In the genomic region with DNA sequence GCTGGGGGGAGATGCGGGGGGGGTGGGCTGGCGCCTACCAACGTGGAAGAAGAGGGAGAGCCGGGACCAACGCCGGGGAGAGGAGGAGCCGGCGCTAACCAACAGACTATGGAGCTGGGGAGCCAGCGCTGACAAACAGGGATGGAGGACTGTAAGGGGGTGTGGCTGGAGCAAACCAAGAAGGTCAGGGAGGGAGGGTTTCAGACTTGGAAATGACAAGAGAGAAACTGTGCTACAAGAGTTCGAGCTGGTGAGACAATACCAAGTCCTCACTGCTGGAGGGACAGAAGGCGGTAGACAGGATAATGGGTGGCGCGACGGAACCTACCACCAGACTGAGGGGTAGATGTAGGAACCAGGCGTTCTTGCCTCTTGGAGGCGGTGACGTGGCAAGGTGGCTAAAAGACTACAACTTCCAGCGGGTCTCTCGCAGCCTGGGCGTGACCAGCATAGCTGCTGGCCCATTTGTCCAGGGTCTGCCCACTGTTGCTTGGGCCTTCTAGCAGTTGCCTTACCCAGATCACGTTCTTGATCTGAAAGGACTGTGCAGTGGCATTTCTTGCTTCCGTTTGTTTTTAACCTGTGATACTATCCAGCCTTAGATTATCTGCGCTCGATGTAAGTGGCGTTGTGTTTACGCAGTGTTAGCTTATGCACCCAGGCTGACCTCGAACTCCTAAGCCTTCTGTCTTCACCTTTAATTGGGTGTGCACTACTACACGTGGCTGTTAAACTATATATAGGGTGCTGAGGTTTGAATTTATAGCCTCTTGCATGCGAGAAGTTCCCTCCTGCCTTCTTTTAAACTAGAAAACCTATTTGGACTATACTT, we compare ENCODE assay signal across 8 mouse cellular contexts. TPM values are rescaled to one million over a fixed set of nuclear protein-coding genes. Genes with fewer than 3 reads are reported as not detected.
DNase-seq lines count a peak whose midpoint lies in the region; ATAC-seq and TF ChIP-seq lines count a peak whose summit lies in the region.

A gene (minus strand): TSS at position 92 of the 832 bp plus-strand sequence.

- H3K4me2 ChIP-seq in forebrain, embryonic 12.5 days: peak within 1 kb of the TSS; percentile 96
- H3K4me2 ChIP-seq in heart, postnatal 0 days (ENCODE audit: low read depth, low read length): peak within 1 kb of the TSS; percentile 83
- H3K4me2 ChIP-seq in liver, embryonic 16.5 days (ENCODE audit: low read depth, low read length): peak within 1 kb of the TSS; percentile 98
- peak within 1 kb of the TSS; percentile 99 for H3K4me2 ChIP-seq in neural tube, embryonic 13.5 days

- H3K4me3 ChIP-seq in E14TG2a.4 (replicated peaks; ENCODE audit: low read length): peak within 1 kb of the TSS; percentile 95
- H3K4me3 ChIP-seq in forebrain, embryonic 12.5 days (replicated peaks): peak within 1 kb of the TSS; percentile 76
- H3K4me3 ChIP-seq in heart, postnatal 0 days (ENCODE audit: low read depth, low read length): peak within 1 kb of the TSS; percentile 99
- H3K4me3 ChIP-seq in liver, embryonic 16.5 days (ENCODE audit: low read depth, low read length): peak within 1 kb of the TSS; percentile 79
- H3K4me3 ChIP-seq in neural tube, embryonic 13.5 days: peak within 1 kb of the TSS; percentile 97
- H3K4me3 ChIP-seq in testis, adult 2 months (ENCODE audit: control insufficient read depth, low read depth, low read length): peak within 1 kb of the TSS; percentile 89

- 10% methylated on average over 29 of the region's 29 CpGs for WGBS in forebrain, embryonic 12.5 days
- 4% methylated on average over 29 of the region's 29 CpGs for WGBS in heart, postnatal 0 days
- 5% methylated on average over 29 of the region's 29 CpGs for WGBS in liver, embryonic 16.5 days (ENCODE audit: insufficient replicate concordance)
- WGBS in neural tube, embryonic 13.5 days: 11% methylated on average over 29 of the region's 29 CpGs

- H3K9ac ChIP-seq in forebrain, embryonic 12.5 days: peak within 1 kb of the TSS; percentile 98
- peak within 1 kb of the TSS; percentile 96 for H3K9ac ChIP-seq in heart, postnatal 0 days (replicated peaks; ENCODE audit: low read depth, low read length)
- peak within 1 kb of the TSS; percentile 83 for H3K9ac ChIP-seq in liver, embryonic 16.5 days (ENCODE audit: low read depth, low read length)
- H3K9ac ChIP-seq in neural tube, embryonic 13.5 days: peak within 1 kb of the TSS; percentile 99

- peaks cover 21% of the 10 kb centered on the region for H3K36me3 ChIP-seq in E14TG2a.4 (ENCODE audit: insufficient read depth, low read length)
- H3K36me3 ChIP-seq in forebrain, embryonic 12.5 days (replicated peaks): peaks cover 25% of the 10 kb centered on the region
- peaks cover 5% of the 10 kb centered on the region; the same call in 1 of the 2 replicates for H3K36me3 ChIP-seq in heart, postnatal 0 days (replicated peaks; ENCODE audit: control insufficient read depth, insufficient read depth, low read length)
- no peaks in the 10 kb centered on the region for H3K36me3 ChIP-seq in liver, embryonic 16.5 days (ENCODE audit: control insufficient read depth, insufficient read depth)
- H3K36me3 ChIP-seq in neural tube, embryonic 13.5 days: peaks cover 21% of the 10 kb centered on the region
- H3K36me3 ChIP-seq in testis, adult 2 months (ENCODE audit: control insufficient read depth, insufficient read depth, low read length): no peaks in the 10 kb centered on the region

- peak within 1 kb of the TSS; percentile 100 for H3K27ac ChIP-seq in forebrain, embryonic 12.5 days
- peak within 1 kb of the TSS; percentile 100 for H3K27ac ChIP-seq in heart, postnatal 0 days (ENCODE audit: low read depth)
- peak within 1 kb of the TSS; percentile 94 for H3K27ac ChIP-seq in liver, embryonic 16.5 days (ENCODE audit: low read length)
- peak within 1 kb of the TSS; percentile 100 for H3K27ac ChIP-seq in neural tube, embryonic 13.5 days (replicated peaks)
- H3K27ac ChIP-seq in testis, adult 2 months (ENCODE audit: control insufficient read depth, insufficient read depth, low read depth, low read length): peak within 1 kb of the TSS; percentile 90

- H3K9me3 ChIP-seq in E14TG2a.4 (ENCODE audit: low read length): no peaks in the 10 kb centered on the region
- H3K9me3 ChIP-seq in forebrain, embryonic 12.5 days: no peaks in the 10 kb centered on the region
- H3K9me3 ChIP-seq in heart, postnatal 0 days (replicated peaks; ENCODE audit: control insufficient read depth, low read length): no peaks in the 10 kb centered on the region
- no peaks in the 10 kb centered on the region for H3K9me3 ChIP-seq in liver, embryonic 16.5 days (replicated peaks; ENCODE audit: control insufficient read depth, low read length)
- H3K9me3 ChIP-seq in neural tube, embryonic 13.5 days: no peaks in the 10 kb centered on the region

- peak; percentile 81 for DNase-seq in c-Kit-positive CD71-positive TER-119-positive erythroid progenitor cells, embryonic 14.5 days (ENCODE audit: low spot score)
- peak; percentile 100 for DNase-seq in heart, postnatal 0 days (ENCODE audit: low spot score)
- peak; percentile 92 to 95 for DNase-seq in kidney, postnatal 4 days

- no peaks in the 10 kb centered on the region for H3K27me3 ChIP-seq in E14TG2a.4 (ENCODE audit: insufficient read depth, low read length)
- H3K27me3 ChIP-seq in forebrain, embryonic 12.5 days: no peaks in the 10 kb centered on the region
- H3K27me3 ChIP-seq in heart, postnatal 0 days (ENCODE audit: control insufficient read depth, insufficient read depth, low read length): no peaks in the 10 kb centered on the region
- no peaks in the 10 kb centered on the region for H3K27me3 ChIP-seq in liver, embryonic 16.5 days (ENCODE audit: control insufficient read depth, insufficient read depth, low read depth, low read length)
- no peaks in the 10 kb centered on the region for H3K27me3 ChIP-seq in neural tube, embryonic 13.5 days
- H3K27me3 ChIP-seq in testis, adult 2 months (ENCODE audit: control insufficient read depth, insufficient read depth, low read length): no peaks in the 10 kb centered on the region

- ATAC-seq in forebrain, embryonic 12.5 days (ENCODE audit: low FRiP score): peak; percentile 94
- peak; percentile 89 for ATAC-seq in heart, postnatal 0 days (ENCODE audit: insufficient read depth, low read depth)
- peak; percentile 88 for ATAC-seq in liver, embryonic 16.5 days (ENCODE audit: low read depth)
- ATAC-seq in neural tube, embryonic 13.5 days (ENCODE audit: low read depth): peak; percentile 96

- no peak for TF ChIP-seq CTCF in E14TG2a.4 (conservative IDR thresholded peaks at IDR 0.05; ENCODE audit: low read length)
- TF ChIP-seq CTCF in heart, postnatal 0 days (IDR thresholded peaks at IDR 0.05; ENCODE audit: low read depth): no peak
- TF ChIP-seq CTCF in testis, adult 2 months (IDR thresholded peaks at IDR 0.05; ENCODE audit: control insufficient read depth, insufficient read depth, insufficient replicate concordance, low read depth, low read length): no peak

- peak; percentile 4; the same call in 1 of the 2 replicates for TF ChIP-seq EP300 in heart, postnatal 0 days (IDR thresholded peaks at IDR 0.05; ENCODE audit: low read depth)

- H3K4me1 ChIP-seq in E14TG2a.4 (replicated peaks; ENCODE audit: low read depth, low read length): peaks cover 81% of the 10 kb centered on the region
- peaks cover 48% of the 10 kb centered on the region for H3K4me1 ChIP-seq in forebrain, embryonic 12.5 days
- peaks cover 42% of the 10 kb centered on the region for H3K4me1 ChIP-seq in heart, postnatal 0 days (ENCODE audit: control insufficient read depth, insufficient read depth)
- H3K4me1 ChIP-seq in liver, embryonic 16.5 days (ENCODE audit: control insufficient read depth, low read depth, low read length): peaks cover 49% of the 10 kb centered on the region
- peaks cover 46% of the 10 kb centered on the region for H3K4me1 ChIP-seq in neural tube, embryonic 13.5 days (replicated peaks)
- peaks cover 21% of the 10 kb centered on the region for H3K4me1 ChIP-seq in testis, adult 2 months (ENCODE audit: control insufficient read depth, insufficient read depth, low read length)

- TF ChIP-seq POLR2A in testis, adult 2 months (IDR thresholded peaks at IDR 0.05; ENCODE audit: control insufficient read depth, low read depth, low read length): peak; percentile 62

RNA-seq across cellular contexts. Expression of the gene that starts here (rescaled TPM):
- 595 and 609 TPM in 2 replicates for polyA plus RNA-seq in forebrain, embryonic 12.5 days (2016; fragmentation: Nextera tagmentation; extraction: Ambion mirVana)
- 335 and 364 TPM in 2 replicates for total RNA-seq in heart, postnatal 0 days (2014; rRNA removed; ENCODE audit: low replicate concordance)
- 246 and 248 TPM in 2 replicates for polyA plus RNA-seq in heart, postnatal 0 days (2015; fragmentation: Nextera tagmentation; extraction: Ambion mirVana)
- 34.8 and 43.4 TPM in 2 replicates for polyA plus RNA-seq in liver, embryonic 16.5 days (2015; fragmentation: Nextera tagmentation; extraction: Ambion mirVana)
- polyA plus RNA-seq in neural tube, embryonic 13.5 days (2015; fragmentation: Nextera tagmentation; extraction: Ambion mirVana): 471 and 515 TPM in 2 replicates
- 171 and 187 TPM in 2 replicates for polyA plus RNA-seq in testis, adult 2 months (2012; rRNA removed)

Comparison
In these comparisons a context has a peak if more than half of its experiments do, and no peak if none do; other contexts are left out.
1. Peak in every context shown above with its lines: DNase-seq, ATAC-seq, H3K4me3 ChIP-seq and H3K27ac ChIP-seq.